Mouse (Mus musculus) central nervous system, embryonic 11.5 days (tissue): ENCODE results near the gene Iqcc. TPM values are rescaled to one million over a fixed set of nuclear protein-coding genes. Genes with fewer than 3 reads are reported as not detected.

ENCODE experiments used
- polyA plus RNA-seq: library from polyadenylated mRNA; depleted of rRNA; stranded (reverse); fragments of >200 nt; gene quantifications from 2 replicates; pipeline ENCODE4 v1.2.3, GENCODE M21; 2012; rRNA removed

Gene Iqcc
- polyA plus RNA-seq, result 28.8 and 32.5 TPM in 2 replicates

DNA sequence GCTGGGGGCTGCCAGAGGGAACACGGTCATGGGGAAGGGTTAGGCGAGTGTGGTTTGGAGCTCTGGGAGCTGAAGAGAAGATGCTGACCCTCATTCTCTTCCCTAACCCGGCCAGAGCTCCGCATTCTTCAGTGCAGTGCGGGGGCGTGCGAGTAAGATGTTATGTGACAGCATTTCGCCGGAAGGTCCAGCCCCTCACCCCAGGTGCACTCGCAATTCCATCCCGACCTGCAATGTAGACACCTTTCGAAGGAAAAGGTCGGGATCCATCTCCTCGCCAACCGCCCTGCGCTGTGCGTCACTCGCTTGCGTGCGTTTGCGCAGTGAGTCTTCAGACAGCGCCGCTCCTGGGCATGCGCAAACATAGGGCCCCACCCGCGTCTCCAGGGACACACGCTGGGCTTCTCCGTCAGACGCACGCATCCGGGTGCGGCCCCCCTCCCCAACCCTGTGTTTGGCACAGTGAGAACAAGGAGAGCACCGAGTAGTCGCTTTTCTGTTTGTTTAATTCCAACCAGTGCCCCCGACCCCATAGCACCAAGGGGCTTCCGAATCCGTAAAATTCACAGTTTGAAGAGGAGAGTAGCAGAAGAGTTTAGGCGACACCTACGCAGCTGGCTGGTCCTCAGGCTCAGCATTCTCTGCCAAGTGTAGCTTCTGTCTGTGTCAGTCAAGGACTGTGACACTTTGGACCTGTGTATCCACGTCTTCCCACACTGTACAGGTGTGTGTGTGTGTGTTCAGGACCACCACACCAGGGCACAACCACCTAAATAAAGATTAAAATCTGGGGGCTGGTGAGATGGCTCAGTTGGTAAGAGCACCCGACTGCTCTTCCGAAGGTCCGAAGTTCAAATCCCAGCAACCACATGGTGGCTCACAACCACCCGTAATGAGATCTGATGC lies at the start of gene Iqcc:
Iqcc (minus strand) TSS at position 314 of the 906 bp plus-strand sequence.

DNA sequence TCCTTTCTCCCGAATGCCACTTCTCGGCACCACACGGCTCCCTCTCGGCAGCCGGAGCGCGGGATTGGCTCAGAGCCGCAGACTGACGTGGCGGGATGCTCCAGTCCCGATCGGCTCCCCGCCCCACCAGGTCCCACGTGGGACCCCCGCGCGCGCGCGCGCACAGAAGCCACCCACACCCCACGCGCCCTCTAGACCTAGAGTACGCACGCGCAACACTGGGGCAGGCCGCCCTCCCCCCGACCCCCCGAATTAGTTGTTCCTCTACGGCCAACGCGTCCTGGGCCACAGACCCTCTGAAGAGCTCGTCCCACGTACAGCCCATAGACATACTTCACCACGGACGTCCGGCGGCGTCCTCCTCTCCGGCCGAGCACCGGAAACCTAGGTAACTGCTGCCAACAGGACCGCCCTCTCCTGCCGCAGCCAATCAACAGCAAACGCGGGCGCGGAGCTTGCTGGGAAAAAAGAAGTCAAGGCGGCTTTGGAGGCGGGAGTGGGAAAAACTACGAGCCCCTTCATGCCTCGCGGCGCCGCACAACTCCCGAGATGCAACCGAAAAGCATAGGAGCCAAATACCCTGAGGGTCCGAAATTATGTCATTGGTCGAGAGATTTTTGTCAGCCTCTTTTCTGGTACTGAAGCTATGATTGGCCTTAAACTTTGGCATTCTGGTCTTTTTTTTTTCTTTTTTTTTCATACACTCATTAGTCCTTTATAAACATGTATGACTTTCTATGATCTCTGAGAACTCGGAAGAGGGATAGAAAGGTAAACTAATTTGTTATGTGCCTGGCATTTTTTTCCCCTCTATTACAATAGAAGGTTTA lies 22.0 kb upstream of the Iqcc start, which contains the start of gene Txlna:
Txlna (minus strand) TSS at position 428 of the 830 bp plus-strand sequence.

GRCm38 (mm10) chr4:129623681-129624091 lies 4.8 kb upstream of the Iqcc start, which contains the start of gene Ccdc28b:
Gene Ccdc28b (minus strand): TSS chr4:129623947.

GRCm38 (mm10) chr4:129614093-129614492 lies 4.8 kb downstream of the Iqcc start, which contains the start of gene Dcdc2b:
Gene Dcdc2b (minus strand): TSS chr4:129614257.

GRCm38 (mm10) chr4:129600233-129601158 lies 18.4 kb downstream of the Iqcc start, which contains the start of the genes Eif3i and Tmem234:
Gene Eif3i (minus strand): TSS chr4:129600648.
Gene Tmem234 (plus strand): TSS chr4:129600668.

DNA sequence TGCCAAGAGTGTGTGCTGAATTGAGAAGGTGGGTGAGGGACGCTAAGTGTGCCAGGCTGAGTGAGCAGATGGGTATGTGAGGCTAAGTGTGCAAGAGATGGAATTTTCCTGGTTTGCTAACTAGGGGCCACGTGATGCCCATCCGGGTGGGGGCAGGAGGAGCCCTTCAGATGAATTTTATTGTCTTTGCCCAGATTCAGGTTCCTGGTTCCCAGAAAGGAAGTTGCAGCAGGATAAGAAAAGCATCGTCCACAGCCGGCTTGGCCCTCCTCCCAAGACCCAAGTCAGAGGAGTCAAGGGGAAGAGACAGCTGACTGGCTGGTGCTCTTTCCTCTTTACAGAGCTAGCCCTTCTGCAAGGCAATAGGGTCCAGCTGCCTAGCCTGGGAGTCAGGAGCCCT lies 40.4 kb downstream of the Iqcc start, which contains the start of gene Fam167b:
Fam167b (minus strand) TSS at position 84 of the 400 bp plus-strand sequence.

DNA sequence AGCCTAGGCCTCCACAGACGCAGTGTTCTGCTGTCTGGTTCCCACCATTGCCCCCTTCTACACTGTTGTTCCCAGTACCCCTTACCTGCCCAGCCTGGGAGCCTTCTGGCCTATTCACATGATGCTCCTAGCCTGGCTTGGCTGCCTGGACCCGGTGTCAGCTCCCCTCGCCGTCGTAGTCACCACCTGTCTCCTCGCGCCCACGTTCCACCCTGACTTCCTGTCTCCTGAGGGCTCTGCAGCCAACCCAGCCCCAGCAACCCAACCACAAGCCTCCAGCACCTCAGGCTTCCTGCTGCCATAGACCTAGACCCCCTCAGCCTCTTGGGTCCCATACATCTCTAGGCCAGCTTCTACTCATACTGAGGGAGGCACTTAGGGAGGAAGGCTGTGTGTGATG lies 45.5 kb downstream of the Iqcc start, which contains the start of gene Lck:
Lck (minus strand) TSS at position 212 of the 400 bp plus-strand sequence.

Other genes with a start within 250 kb of the Iqcc start
- gene Zbtb8a, start 241.0 kb downstream of the Iqcc start, polyA plus RNA-seq, result 8.9 and 10.6 TPM in 2 replicates
- gene Zbtb8b, start 178.2 kb downstream of the Iqcc start, polyA plus RNA-seq, result 1.3 and 1.8 TPM in 2 replicates
- gene Bsdc1, start 157.5 kb downstream of the Iqcc start, polyA plus RNA-seq, result 22.8 and 26.0 TPM in 2 replicates
- not detected in 2 replicates for gene Tssk3, start 128.1 kb downstream of the Iqcc start, polyA plus RNA-seq
- 0.17 TPM in 1 of 2 replicates, not detected in the other for gene Fam229a, start 127.9 kb downstream of the Iqcc start, polyA plus RNA-seq
- gene Marcksl1, start 105.5 kb downstream of the Iqcc start, polyA plus RNA-seq, result 1,168 and 1,436 TPM in 2 replicates
- 200 and 249 TPM in 2 replicates for gene Hdac1, start 76.4 kb downstream of the Iqcc start, polyA plus RNA-seq
- 9.3 and 10.9 TPM in 2 replicates for gene Lck, start 45.5 kb downstream of the Iqcc start, polyA plus RNA-seq
- gene Fam167b, start 40.5 kb downstream of the Iqcc start, polyA plus RNA-seq, result 2.1 and 2.6 TPM in 2 replicates
- 355 and 420 TPM in 2 replicates for gene Eif3i, start 18.5 kb downstream of the Iqcc start, polyA plus RNA-seq
- gene Tmem234, start 18.4 kb downstream of the Iqcc start, polyA plus RNA-seq, result 141 and 182 TPM in 2 replicates
- gene Dcdc2b, start 4.8 kb downstream of the Iqcc start, polyA plus RNA-seq, result 1.6 and 2.2 TPM in 2 replicates
- gene Ccdc28b, start 4.8 kb upstream of the Iqcc start, polyA plus RNA-seq, result 66.0 and 106 TPM in 2 replicates
- 74.6 and 161 TPM in 2 replicates for gene Txlna, start 22.0 kb upstream of the Iqcc start, polyA plus RNA-seq
- 29.5 and 34.7 TPM in 2 replicates for gene Kpna6, start 53.7 kb upstream of the Iqcc start, polyA plus RNA-seq
- gene Tmem39b, start 77.7 kb upstream of the Iqcc start, polyA plus RNA-seq, result 33.4 and 45.2 TPM in 2 replicates
- 123 and 125 TPM in 2 replicates for gene Khdrbs1, start 123.2 kb upstream of the Iqcc start, polyA plus RNA-seq
- gene Ptp4a2, start 192.1 kb upstream of the Iqcc start, polyA plus RNA-seq, result 103 and 122 TPM in 2 replicates